Mouse (Mus musculus) skeletal muscle tissue, adult 2 months (tissue): Measurements from ENCODE around the gene Leprot.

Experiments
- DNase-seq: peaks from one replicate; pipeline ENCODE4 v3.0.0-alpha.2; 2012; ENCODE audit warnings: low read depth, low spot score

Leprot gene

DNA sequence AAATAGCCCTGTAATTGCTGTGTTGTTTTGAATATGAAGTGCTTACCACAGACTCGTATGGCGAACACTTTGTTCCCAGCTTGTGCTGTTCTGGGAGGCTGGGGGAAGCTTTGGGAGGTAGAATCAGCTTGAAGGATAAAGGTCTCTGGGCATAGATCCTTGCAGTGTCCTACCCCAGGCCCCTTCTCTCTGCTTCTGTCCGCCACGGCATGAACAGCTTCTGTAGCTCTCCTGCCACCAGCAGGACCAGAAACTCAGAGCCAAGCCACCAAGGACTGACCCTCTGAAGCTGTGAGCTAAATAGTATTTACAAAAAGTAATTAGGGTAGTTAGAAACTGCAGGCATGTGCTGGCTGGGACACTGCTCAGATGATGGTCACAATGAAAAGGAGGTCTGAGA lies 17.2 kb downstream of the Leprot start:
- DNase-seq, result no peak

DNA sequence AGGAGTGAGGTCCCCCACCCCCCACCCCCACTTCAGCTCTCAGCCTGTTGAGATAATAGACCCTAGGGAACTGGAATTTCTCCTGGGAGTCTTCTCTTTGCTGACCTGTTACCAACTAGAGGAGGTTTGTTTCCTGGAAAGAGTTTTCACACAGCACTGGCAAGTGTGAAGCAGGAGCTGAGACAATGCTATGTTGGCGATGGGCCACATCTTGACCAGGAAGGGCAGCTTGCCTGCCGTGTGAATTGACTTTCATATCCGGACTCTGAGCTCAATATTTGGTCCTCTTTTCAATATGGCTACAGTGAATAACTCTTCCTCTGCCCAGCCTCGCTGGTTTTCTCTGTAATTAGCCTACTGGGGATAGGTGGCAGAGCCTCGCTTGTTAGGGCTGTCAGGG lies 21.6 kb downstream of the Leprot start:
- DNase-seq, result no peak

GRCm38 (mm10) chr4:101669811-101670210 lies 22.3 kb downstream of the Leprot start:
- DNase-seq, result no peak

GRCm38 (mm10) chr4:101674790-101675189 lies 27.3 kb downstream of the Leprot start:
- DNase-seq, result no peak

- DNase-seq, result peak; percentile 58
These were observed 28.2 kb downstream of the Leprot start for GRCm38 (mm10) chr4:101675726-101676125.

DNA sequence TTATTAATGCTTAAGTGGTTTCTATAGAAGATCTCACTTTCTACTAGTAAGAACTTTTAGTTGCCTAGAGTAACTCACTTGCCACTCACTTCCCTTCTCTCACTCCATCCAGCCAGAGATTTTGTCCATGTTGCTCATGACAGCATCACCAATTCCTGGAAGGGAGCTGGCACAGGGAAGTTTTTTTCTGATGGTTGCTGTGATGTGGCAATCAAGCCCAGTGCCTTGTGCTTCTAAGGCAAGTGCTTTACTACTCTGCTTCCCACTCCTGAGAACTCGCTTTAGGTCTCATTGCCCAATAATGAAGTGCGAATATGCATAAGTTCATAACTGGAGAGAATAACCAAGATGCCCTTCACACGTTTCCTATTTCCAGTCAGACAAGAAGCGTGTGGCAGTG lies 35.1 kb downstream of the Leprot start:
- DNase-seq, result no peak

- DNase-seq, result no peak
These were observed 35.6 kb downstream of the Leprot start for GRCm38 (mm10) chr4:101683086-101683485.

GRCm38 (mm10) chr4:101684821-101685220 lies 37.3 kb downstream of the Leprot start:
- peak; percentile 32 for DNase-seq

- no peak for DNase-seq
These were observed 38.8 kb downstream of the Leprot start for GRCm38 (mm10) chr4:101686227-101686810.

DNA sequence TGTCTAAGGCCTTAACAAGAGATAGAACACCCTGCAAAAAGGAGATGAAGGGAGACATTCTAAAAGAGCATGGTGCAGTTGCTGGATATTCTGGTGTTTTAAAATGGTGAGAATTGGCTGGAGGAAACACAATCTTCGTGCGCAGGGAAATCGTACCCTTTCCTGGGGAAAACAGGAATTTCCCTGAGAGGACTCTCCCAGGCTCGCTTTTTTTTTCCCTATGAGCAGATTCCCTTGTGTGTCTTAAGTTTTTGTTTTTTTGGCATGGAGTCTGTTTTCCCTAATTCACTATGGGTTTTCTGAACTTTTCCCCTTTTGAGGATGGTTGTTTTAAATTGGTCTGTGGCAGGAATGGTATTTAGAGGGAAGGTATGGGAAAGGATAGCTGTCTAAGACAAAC lies 41.7 kb downstream of the Leprot start:
- DNase-seq, result no peak

DNA sequence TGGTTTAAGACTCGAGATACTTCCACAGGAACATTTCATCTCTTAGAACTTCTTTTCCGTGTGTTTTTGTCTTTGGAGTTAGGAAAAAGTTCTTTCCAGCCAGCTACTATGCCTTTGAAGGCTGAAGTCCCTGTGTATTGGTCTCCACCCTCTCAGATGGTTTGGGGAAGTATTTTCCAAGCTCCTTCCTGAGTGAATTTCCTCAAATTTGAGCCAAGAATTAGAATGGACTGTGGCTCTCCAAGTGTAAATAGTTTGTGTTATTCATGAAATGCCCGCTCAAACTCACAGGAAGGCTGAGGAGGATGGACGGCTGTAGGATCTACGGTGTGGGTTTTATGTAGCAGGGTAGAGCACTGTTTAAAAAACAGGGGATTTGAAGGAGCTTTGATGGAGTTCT lies 42.1 kb downstream of the Leprot start:
- DNase-seq, result peak; percentile 44

DNA sequence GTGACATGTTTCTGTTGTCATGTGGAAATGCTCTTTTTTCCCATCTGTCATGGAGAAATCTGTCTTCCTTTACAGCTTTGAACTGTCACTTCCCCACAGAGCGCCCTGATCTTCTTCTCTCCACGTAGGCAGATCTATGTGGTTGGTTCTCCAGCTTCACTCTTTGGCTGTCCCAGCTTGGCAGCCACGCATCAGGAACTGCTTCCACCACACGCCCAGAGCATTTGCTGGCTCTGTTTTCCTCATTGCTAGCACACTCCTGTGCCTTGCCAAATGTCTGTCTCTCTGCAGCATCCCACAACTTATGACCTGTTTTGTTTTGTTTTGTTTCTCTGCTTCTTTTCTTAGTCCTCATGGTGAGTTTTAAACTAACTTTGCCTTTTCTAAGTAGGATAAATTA lies 45.4 kb downstream of the Leprot start:
- peak; percentile 44 for DNase-seq

- no peak for DNase-seq
These were observed 47.0 kb downstream of the Leprot start for GRCm38 (mm10) chr4:101694529-101694928.

- no peak for DNase-seq
These were observed 49.7 kb downstream of the Leprot start for GRCm38 (mm10) chr4:101697236-101697635.

DNA sequence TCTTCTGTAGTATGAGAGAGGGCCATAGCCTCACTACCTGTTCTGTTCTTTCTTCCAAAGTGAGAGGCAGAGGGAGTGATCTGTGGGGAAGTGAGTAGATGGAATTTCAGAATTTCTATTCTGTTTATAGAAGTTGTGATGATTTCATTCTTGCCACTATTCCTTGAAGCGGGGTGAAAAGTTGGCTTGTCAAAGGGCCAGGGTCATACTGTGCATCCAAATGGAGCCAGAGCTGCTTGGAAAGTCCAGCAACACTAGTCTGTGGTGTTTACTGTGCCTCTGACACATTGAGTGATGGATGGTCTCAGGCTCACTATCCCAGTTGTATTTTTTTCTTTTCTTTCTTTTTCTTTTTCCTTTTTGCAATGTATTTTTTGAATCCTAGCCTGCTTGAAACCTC lies 51.9 kb downstream of the Leprot start:
- DNase-seq, result peak; percentile 41

GRCm38 (mm10) chr4:101700892-101701640 lies 53.5 kb downstream of the Leprot start:
- no peak for DNase-seq

DNA sequence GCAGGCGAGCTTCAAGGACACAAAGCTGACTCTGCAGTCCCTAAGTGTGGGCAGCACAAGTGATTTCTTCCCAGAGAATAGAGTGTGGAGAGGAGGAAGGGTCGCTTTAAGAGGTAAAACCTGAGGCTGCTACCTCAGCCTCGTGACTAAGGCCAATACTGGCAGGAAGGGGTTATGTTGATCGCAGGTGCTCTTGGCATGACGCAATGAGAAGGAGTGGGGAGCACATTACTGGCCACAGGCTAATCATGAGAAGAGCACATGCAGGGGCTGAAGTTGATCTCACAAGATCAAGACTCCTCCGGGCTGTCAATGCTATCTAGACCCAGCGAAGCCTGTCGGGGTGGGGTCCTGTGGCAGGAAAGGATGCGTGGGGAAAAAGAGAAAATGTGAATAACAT lies 57.8 kb downstream of the Leprot start:
- DNase-seq, result no peak

DNA sequence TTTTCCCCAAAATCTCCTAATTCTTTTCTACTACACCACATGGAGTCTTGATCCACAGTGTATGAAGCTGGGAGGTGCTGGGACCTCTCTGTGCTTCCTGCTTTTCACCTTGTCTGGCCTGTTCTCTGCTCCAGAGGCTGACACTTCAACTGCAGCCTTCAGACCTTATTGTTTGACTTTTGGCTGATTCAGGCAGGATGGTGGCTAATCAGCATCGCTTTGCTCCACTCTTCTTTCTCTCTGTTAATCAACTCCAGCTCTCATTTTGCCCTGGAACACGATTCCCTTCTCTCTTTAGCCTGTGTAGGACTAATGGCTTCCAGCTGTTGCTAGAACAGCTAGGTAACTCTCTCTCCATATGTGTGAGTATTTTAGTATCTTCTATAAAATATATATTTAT lies 59.7 kb downstream of the Leprot start:
- no peak for DNase-seq

GRCm38 (mm10) chr4:101707953-101708352 lies 60.4 kb downstream of the Leprot start:
- DNase-seq, result no peak
